Mouse (Mus musculus) gastrocnemius, adult 2 months (tissue): ENCODE data around the gene Dcp1a. TPM values are rescaled to one million over a fixed set of nuclear protein-coding genes. Genes with fewer than 3 reads are reported as not detected.

Experiments used
- DNase-seq: peaks from one replicate; pipeline ENCODE4 v3.0.0; 2022
- H3K27ac ChIP-seq: fragments of 200-600 bp; 2 replicates; pipeline ENCODE4 v1.8.1; 2022; ENCODE audit warnings: mild to moderate bottlenecking
- H3K4me3 ChIP-seq: fragments of 200-600 bp; 2 replicates; pipeline ENCODE4 v1.8.1; 2022; ENCODE audit warnings: mild to moderate bottlenecking, moderate library complexity
- CTCF ChIP-seq: fragments of 200-600 bp; IDR thresholded peaks from 2 replicates; pipeline ENCODE4 v1.8.1; 2022; ENCODE audit warnings: antibody characterized with exemption, mild to moderate bottlenecking, moderate library complexity
- intact Hi-C: fragments of 180-260 bp; cut with DNase I; formaldehyde crosslinking; loops from one replicate; pipeline ENCODE4 v1.15.1; 2025
- long read RNA-seq, 2 experiments: library from polyadenylated mRNA; stranded (forward); transcript quantifications; one replicate each; pipeline ENCODE4 v2.0.0; 2021
- total RNA-seq, 2 experiments: library from RNA; stranded (reverse); gene quantifications; 2 replicates each; pipeline ENCODE4 v1.2.3; 2021

Gene Dcp1a
- 1 to 10 TPM; 8.4 to 8.6 TPM for total RNA-seq
- long read RNA-seq, experiment 1, full-length matches to known transcripts, result 3 of 4 reads
- long read RNA-seq, experiment 1, partial matches to known transcripts, result 0 of 4 reads
- long read RNA-seq, experiment 1, other reads (novel, unspliced or antisense), result 1 of 4 reads
- long read RNA-seq, experiment 2, full-length matches to known transcripts, result 5 of 6 reads
- long read RNA-seq, experiment 2, partial matches to known transcripts, result 0 of 6 reads
- long read RNA-seq, experiment 2, other reads (novel, unspliced or antisense), result 1 of 6 reads

DNA sequence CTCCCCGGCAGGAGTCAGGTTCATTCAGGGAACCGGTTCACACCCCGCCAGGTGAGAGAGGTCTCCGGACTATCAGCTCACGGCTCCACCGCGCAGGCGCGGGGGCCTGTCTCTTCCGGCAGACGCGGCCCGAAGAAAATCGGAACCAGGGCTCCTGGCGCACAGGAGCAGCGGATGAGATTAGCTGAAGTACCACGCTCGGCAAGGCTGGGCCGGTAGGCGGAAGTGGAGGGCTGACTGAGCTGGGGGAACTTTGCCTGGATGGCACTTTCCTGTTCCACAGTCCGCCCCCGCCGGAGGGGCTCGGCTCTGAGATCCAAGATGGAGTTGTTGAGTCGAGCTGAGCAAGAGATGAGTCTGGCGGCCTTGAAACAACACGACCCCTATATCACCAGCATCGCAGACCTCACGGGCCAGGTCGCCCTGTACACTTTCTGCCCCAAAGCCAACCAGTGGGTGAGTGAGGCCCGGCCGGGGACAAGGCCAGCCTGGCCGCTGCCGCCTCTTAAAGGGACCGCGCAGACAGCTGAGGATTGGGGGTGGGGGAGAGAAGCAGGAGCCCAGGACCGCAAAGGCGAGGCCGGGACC is at the start of gene Dcp1a:
TSS of gene Dcp1a (plus strand) at position 175 of the 588 bp plus-strand sequence.
- intact Hi-C loops, result loop anchor here (5.0 to 10.0 kb wide), 2 partner anchors 93 to 505 kb away; partner anchors contain the start of gene Actr8
- peak; percentile 96 for DNase-seq
- TF ChIP-seq CTCF, result peak; percentile 33
- peak within 1 kb of the TSS; percentile 95 for H3K27ac ChIP-seq
- peak within 1 kb of the TSS; percentile 79 for H3K4me3 ChIP-seq

DNA sequence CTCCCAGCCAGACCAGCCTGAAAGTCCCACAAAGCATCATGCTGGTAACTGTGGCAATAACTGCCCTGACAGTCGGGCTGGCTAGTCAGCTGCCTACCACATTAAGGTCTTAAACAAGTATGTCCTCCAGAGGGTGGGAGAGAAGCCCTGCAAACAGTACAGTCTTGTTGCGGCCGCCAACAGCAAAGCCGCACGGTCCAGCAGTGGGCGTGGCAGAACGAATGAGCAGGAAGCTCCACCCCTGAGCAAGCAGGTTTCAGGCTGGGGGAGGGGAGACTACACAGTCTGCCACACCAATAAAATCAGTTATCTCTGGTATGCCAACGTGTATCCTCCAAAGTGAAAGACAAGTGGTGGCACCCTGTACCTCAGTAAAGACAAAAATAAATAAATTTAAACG is 49.7 kb upstream of the Dcp1a start:
- DNase-seq, result no peak
- TF ChIP-seq CTCF, result no peak
- Histone ChIP-seq H3K4me3 (peak overlapping the region; percentile 40), H3K27ac (no peak overlapping the region)
- intact Hi-C loops, result no loop called here

DNA sequence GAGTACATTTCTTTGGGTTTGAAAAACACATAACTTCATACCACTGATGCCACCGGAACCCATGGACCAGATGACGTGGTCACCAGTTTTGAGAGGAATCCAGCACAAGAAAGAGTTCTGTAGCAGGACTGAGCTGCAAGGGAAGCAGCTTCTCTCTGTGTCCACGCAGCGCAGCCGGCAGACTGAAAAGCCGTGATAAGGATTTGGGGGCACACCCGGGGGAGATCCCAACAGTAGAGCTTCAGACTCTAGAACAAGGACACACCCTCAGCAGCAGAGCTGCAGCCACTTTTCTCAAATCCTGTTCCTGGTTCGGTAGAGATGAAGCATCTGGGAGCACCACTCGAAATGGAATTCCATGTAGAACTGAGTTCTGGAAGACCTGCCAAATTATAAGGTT is 49.3 kb upstream of the Dcp1a start:
- intact Hi-C loops, result no loop called here
- DNase-seq, result no peak

DNA sequence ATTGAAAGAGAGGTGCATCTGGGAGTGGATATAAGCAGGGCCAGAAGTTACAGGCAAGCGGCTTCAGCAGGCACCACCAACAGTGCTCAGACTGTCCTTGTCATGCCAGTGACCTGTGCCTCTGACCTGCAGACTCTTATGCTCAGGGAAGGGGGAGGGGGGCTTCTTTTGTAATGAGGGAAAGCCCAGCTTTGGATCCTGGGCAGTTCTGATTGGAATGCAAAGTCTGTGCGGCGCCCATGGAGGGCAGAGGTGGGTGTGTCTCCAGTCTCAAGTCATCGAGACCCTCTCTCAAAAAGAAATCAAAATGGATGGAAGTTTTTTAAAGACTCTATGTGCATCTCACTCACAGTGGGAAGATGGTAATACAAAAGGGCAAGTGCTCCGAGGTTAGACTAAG is 48.9 kb upstream of the Dcp1a start:
- DNase-seq, result no peak
- H3K4me3 ChIP-seq, result no peak overlapping the region
- intact Hi-C loops, result no loop called here
- TF ChIP-seq CTCF, result no peak
- H3K27ac ChIP-seq, result no peak overlapping the region

More for the DNA sequence above, 49.3 kb upstream of the Dcp1a start:
- Histone ChIP-seq H3K27ac (no peak overlapping the region), H3K4me3 (peak overlapping the region; percentile 40)
- no peak for TF ChIP-seq CTCF

DNA sequence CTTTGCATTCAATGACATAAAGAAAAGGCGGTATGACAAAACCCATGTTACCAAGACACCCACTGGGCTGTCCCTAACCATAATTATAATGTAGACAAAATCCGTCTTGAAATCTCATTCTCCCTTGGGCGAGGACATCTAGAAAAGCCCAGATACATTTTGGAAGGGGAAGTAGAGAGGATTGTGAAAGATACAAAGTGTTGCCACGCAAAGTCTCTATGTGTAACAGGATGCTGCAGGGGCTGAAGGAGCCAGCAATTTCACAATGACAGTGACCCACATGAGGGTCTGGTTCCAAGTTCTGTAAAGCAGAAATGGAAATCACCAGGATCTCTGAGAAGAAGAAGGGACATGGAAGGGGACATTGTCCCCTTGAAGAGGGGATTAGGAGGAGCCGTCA is 44.0 kb upstream of the Dcp1a start:
- no peak overlapping the region for H3K4me3 ChIP-seq
- intact Hi-C loops, result no loop called here
- no peak for DNase-seq
- no peak for TF ChIP-seq CTCF
- H3K27ac ChIP-seq, result no peak overlapping the region

DNA sequence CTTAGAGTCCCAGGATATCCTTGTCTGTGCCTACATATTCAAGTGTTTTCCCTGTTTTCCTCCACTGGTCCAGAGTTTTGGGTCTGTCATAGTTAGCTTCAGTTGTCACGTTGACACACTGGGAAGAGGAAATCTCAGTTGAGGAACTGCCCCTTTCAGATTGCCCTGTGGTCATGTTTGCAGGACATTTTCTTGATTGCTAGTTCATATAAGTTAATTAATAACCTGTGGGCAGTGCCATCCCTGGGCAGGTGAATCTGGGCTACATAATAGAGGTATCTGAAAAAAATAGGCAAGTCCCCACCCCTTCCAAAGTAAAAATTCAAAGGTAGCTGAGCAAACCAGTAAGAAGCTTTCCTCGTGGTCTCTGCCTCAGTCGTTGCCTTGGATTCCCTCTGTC is 39.4 kb upstream of the Dcp1a start:
- intact Hi-C loops, result no loop called here
- Histone ChIP-seq H3K4me3 (no peak overlapping the region), H3K27ac (no peak overlapping the region)
- DNase-seq, result no peak
- no peak for TF ChIP-seq CTCF

DNA sequence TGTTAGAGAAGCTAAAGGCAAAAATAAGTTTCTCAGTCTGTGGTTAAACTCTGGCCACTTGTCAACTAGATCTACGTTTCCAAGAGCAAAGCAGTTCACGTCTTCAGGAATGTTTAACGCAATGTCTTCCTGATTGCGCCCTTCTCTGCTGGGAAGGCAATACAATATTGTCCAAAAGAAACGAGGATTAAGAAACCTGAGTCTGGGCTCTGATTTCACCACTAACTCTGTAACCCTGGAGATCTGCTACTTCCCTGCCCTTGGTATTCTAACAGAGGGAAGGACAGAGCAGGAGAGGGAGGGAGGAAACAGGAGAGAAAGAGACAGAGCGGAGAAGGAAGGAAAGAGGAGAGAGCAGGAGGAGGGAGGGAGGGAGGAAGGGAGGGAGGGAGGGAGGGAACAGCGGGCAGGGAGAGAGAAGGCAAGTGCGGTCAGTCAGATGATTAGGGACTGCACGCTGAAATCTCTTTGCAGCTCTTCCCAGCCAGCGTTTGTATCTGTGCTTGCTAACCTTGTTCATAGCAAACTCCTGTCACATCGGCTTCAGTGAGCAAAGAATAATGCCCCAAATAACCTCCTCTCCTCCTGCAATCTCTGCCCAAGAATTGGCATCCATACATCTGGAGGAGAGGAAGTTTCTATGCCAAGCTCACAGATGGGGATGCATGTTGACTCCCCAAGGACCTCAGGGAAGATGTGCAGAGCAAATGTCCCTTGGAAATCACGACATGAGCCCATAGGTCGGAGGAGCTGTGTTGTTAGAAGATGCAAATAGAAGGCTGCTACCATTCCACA is 23.3 kb upstream of the Dcp1a start:
- TF ChIP-seq CTCF, result no peak
- intact Hi-C loops, result no loop called here
- no peak for DNase-seq
- no peak overlapping the region for H3K4me3 ChIP-seq
- H3K27ac ChIP-seq, result no peak overlapping the region

DNA sequence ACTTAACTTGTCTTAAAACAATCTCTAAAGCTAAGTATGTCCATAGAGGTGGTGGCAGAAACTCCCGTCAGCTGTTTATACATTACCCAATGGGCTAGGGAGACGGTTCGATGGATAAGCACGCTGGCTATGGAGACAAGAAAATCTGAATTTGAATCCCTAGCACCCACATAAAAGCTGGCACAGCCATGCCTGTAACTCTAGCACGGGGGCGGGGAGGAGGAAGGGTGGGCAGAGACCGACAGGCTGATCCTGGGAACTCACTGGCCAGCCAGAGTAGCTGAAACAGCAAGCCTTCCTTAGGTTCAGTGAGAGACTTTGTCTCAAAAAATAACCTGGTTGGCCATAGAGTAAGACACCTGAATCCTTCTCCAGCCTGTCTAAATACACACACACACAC is 21.9 kb upstream of the Dcp1a start:
- TF ChIP-seq CTCF, result no peak
- DNase-seq, result no peak
- no peak overlapping the region for H3K4me3 ChIP-seq
- no peak overlapping the region for H3K27ac ChIP-seq
- intact Hi-C loops, result no loop called here

DNA sequence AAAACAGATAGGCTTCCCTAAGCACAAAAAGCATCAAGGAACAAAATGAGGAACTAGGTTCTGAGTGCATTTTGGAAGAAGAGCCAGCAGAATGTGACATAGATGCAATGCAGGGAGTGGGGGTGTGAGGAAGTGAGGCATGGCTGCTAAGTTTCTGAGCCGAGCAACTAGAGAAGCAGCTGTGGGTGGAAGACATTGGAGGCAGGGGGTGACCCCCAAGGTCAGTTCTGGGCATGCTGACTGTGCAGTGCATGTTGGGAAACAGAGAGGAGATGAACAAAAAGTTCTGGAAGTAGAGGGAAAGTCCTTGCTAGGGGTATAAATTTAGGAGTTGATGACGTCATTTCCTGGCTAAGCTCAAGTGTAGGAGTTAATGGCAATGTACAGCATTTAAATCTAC is 21.4 kb upstream of the Dcp1a start:
- Histone ChIP-seq H3K27ac (no peak overlapping the region), H3K4me3 (no peak overlapping the region)
- DNase-seq, result no peak
- intact Hi-C loops, result no loop called here
- TF ChIP-seq CTCF, result no peak

DNA sequence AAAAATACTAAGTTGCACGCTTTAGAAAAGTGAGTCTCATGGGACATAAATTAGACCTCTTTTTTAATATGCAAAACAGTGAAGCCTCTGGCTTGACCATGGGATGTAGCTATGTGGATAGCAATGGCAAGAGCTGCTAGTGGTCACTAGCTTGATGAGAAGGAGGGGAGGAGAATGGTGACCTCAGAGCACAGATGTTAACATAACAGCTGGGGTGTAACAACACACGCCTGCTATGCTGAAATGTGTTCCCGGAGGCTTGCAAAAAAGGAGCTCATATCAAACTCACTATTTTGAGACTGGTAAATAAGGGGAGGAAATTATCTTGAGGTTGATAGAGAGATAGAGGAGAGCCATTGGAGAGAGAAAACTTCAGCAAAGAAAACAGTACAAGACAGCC is 20.5 kb upstream of the Dcp1a start:
- TF ChIP-seq CTCF, result no peak
- intact Hi-C loops, result no loop called here
- DNase-seq, result no peak
- no peak overlapping the region for H3K4me3 ChIP-seq
- no peak overlapping the region for H3K27ac ChIP-seq

DNA sequence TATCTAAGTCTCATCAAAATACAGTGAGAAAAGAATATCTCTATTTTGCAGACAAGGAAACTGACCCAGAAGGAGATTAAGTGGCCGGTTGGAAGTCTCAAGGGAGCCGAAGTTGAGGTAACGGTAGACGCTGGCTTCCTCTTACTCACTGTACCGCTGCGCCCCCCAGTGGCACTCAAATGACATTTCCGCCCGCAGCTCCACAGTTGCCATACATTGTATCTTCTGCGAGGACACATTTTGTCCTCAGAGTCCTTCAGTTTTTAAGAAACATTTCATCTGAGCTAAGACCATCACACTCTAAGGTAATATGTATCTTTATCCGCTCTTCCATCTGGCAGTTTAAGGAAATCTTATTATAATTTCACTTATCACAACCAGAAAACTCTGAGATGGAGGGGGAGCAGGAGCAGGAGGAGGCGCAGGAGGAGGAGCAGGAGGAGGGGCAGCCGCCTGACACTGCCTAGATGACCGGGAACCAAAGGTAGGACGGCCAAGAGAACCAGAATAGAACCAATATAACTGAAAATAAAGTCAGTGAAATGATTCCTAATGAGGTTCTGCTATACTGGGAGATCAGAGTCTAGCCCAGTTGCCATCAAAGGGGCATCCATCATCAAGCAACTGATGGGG is 19.3 kb upstream of the Dcp1a start:
- Histone ChIP-seq H3K4me3 (peak overlapping the region; percentile 53), H3K27ac (no peak overlapping the region)
- intact Hi-C loops, result loop anchor here (1.0 kb wide), 1 partner anchor 323 kb away; no protein-coding TSS in a partner anchor
- peak; percentile 79 for DNase-seq
- TF ChIP-seq CTCF, result peak; percentile 98

DNA sequence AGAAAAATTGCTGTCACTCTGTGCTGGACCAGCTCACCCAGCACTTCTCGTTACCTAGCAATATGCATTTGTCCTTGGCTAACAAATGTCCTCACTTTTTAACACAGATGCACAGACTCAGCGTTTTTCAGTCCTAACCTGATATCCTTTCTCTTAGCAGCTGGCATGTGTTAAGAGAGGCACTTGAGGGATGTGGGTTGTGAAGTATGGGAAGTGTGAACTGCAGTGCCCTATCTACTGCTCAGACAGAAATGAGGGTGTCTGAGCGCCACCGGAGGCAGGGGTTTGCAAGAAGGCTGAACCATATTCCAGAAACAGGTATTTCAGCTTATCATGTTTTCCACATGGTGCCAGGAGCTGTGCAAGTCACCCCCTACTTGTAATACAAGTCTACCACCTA is 16.0 kb upstream of the Dcp1a start:
- Histone ChIP-seq H3K27ac (no peak overlapping the region), H3K4me3 (no peak overlapping the region)
- DNase-seq, result no peak
- intact Hi-C loops, result no loop called here
- TF ChIP-seq CTCF, result no peak

DNA sequence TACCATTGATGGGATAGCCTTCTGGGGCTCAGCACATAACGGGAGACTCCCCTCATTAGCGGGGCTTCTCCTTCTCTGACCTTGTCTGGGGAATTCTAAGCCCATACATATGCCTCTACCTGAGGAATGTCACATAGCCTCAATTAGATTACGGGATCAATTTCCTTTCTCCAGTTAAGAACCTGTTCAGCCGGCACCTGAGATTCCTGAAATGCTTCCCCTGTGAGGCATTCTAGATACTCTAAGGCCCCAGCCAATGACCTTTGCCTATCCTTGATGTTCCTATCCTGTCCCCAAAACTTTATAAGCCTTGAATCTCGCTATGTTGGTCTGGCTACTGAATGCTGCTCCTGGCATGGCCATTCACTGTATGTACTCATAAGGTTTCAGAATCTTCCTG is 5.7 kb upstream of the Dcp1a start:
- Histone ChIP-seq H3K27ac (no peak overlapping the region), H3K4me3 (no peak overlapping the region)
- intact Hi-C loops, result loop anchor here (10.0 kb wide), 1 partner anchor 499 kb away; the partner anchor contains the start of gene Actr8
- no peak for DNase-seq
- TF ChIP-seq CTCF, result no peak
